Mouse (Mus musculus): ENCODE measurements around the gene Rpgrip1l. TPM values are rescaled to one million over a fixed set of nuclear protein-coding genes. Genes with fewer than 3 reads are reported as not detected.
A peak's percentile ranks its signal among the peaks of the same experiment; 100 is the strongest.

The Rpgrip1l gene
- polyA plus RNA-seq, 1 experiment from 2014 or later: 8.2 TPM

GRCm38 (mm10) chr8:91205897-91206296, 107.2 kb downstream of the Rpgrip1l start:
- H3K9me3 ChIP-seq (replicated peaks): no peaks in the 10 kb centered on the region
- H3K4me3 ChIP-seq: no peak overlapping the region
- no peaks in the 10 kb centered on the region for H3K27me3 ChIP-seq (replicated peaks)
- peaks cover 6% of the 10 kb centered on the region; the same call in 1 of the 2 replicates for H3K4me1 ChIP-seq (replicated peaks)
- H3K27ac ChIP-seq (ENCODE audit: poor library complexity, severe bottlenecking): no peak overlapping the region
- ATAC-seq (ENCODE audit: insufficient number of reproducible peaks, low FRiP score): no peak
- H3K9ac ChIP-seq: no peak overlapping the region
- no peak overlapping the region for H3K4me2 ChIP-seq
- no peaks in the 10 kb centered on the region for H3K36me3 ChIP-seq
- 59% methylated on average over 6 of the region's 6 CpGs for WGBS

DNA sequence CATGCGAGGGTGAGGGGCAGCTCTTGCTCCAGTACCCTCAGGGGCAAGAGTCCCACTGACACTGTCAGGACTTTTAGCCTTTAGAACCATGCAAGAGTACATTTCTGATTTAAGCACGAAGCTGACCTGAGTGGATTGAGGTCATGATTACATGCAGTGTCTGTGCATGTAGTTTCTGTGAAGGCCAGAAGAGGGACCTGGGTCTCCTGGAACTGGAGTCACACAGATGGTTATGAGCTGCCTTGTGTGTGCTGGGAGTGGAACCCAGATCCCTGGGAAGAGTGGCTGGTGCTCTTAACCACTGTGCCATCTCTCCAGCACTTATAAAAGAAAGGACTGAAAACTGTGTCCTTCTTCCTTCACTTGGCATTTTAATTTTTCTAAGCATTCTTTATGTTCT, 111.9 kb downstream of the Rpgrip1l start:
- ATAC-seq (ENCODE audit: insufficient number of reproducible peaks, low FRiP score): no peak
- no peaks in the 10 kb centered on the region for H3K27me3 ChIP-seq (replicated peaks)
- H3K27ac ChIP-seq (ENCODE audit: poor library complexity, severe bottlenecking): no peak overlapping the region
- 67% methylated on average over 2 of the region's 2 CpGs for WGBS
- peaks cover 17% of the 10 kb centered on the region for H3K4me1 ChIP-seq (replicated peaks)
- H3K4me2 ChIP-seq: no peak overlapping the region
- H3K4me3 ChIP-seq: no peak overlapping the region
- H3K36me3 ChIP-seq: no peaks in the 10 kb centered on the region
- no peak overlapping the region for H3K9ac ChIP-seq
- no peaks in the 10 kb centered on the region for H3K9me3 ChIP-seq (replicated peaks)

DNA sequence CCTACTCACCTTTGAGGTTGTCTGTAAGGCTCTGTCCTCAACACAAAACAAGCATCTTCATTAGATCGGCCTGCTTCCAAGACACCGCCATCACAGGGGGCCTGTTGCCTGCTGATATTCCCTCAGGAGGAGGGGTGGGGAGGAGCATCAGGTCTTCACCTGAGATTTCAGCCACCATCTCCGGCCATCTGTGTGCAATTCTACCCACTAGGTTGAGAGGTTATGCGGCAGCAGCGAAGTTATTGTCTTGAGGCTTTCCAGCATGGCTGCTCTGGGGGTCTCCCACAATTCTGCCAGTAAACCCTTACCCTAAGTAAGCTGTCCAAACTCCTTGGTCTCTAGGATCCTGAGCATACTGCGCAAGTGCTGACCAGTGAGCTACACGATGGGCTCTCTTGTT, 113.2 kb downstream of the Rpgrip1l start, which contains the start of gene Aktip:
Gene Aktip, minus strand, starts transcription at position 101 of the 400 bp plus-strand sequence.
- no peak for ATAC-seq (ENCODE audit: insufficient number of reproducible peaks, low FRiP score)
- Histone ChIP-seq H3K4me2 (no peak within 1 kb of the TSS), H3K4me3 (no peak within 1 kb of the TSS), H3K27me3 (replicated peaks) (0 out of 2 replicates have a peak, but pooled peaks cover 2% of the 10 kb centered on the region), H3K36me3 (no peaks in the 10 kb centered on the region), H3K4me1 (replicated peaks) (peaks cover 12% of the 10 kb centered on the region), H3K9ac (no peak within 1 kb of the TSS), H3K27ac (ENCODE audit: poor library complexity, severe bottlenecking) (no peak within 1 kb of the TSS), H3K9me3 (replicated peaks) (no peaks in the 10 kb centered on the region)
- 93% methylated on average over 7 of the region's 7 CpGs for WGBS

- H3K4me3 ChIP-seq: no peak overlapping the region
- H3K4me1 ChIP-seq (replicated peaks): peaks cover 12% of the 10 kb centered on the region
- H3K9ac ChIP-seq: no peak overlapping the region
- H3K27me3 ChIP-seq (replicated peaks): 0 out of 2 replicates have a peak, but pooled peaks cover 13% of the 10 kb centered on the region
- H3K36me3 ChIP-seq: no peaks in the 10 kb centered on the region
- no peaks in the 10 kb centered on the region for H3K9me3 ChIP-seq (replicated peaks)
- H3K27ac ChIP-seq (ENCODE audit: poor library complexity, severe bottlenecking): no peak overlapping the region
- 38% methylated on average over 3 of the region's 3 CpGs for WGBS
- no peak for ATAC-seq (ENCODE audit: insufficient number of reproducible peaks, low FRiP score)
- H3K4me2 ChIP-seq: no peak overlapping the region
Observed at GRCm38 (mm10) chr8:91198036-91198435, 115.0 kb downstream of the Rpgrip1l start.

- WGBS: 74% methylated on average over 5 of the region's 5 CpGs
- 0 out of 2 replicates have a peak, but pooled peaks cover 16% of the 10 kb centered on the region for H3K27me3 ChIP-seq (replicated peaks)
Observed at GRCm38 (mm10) chr8:91197233-91197632, 115.8 kb downstream of the Rpgrip1l start.

GRCm38 (mm10) chr8:91196661-91197060, 116.4 kb downstream of the Rpgrip1l start:
- H3K4me1 ChIP-seq (replicated peaks): peaks cover 12% of the 10 kb centered on the region
- 0 out of 2 replicates have a peak, but pooled peaks cover 16% of the 10 kb centered on the region for H3K27me3 ChIP-seq (replicated peaks)
- WGBS: 81% methylated on average over 12 of the region's 12 CpGs
- no peak overlapping the region for H3K9ac ChIP-seq
- H3K9me3 ChIP-seq (replicated peaks): no peaks in the 10 kb centered on the region
- no peak overlapping the region for H3K4me2 ChIP-seq
- no peaks in the 10 kb centered on the region for H3K36me3 ChIP-seq
- H3K4me3 ChIP-seq: no peak overlapping the region
- H3K27ac ChIP-seq (ENCODE audit: poor library complexity, severe bottlenecking): no peak overlapping the region
- ATAC-seq (ENCODE audit: insufficient number of reproducible peaks, low FRiP score): no peak

More at GRCm38 (mm10) chr8:91197233-91197632, 115.8 kb downstream of the Rpgrip1l start:
- peaks cover 12% of the 10 kb centered on the region for H3K4me1 ChIP-seq (replicated peaks)
- no peak overlapping the region for H3K27ac ChIP-seq (ENCODE audit: poor library complexity, severe bottlenecking)
- peak; percentile 59; the same call in 1 of the 2 replicates for ATAC-seq (ENCODE audit: insufficient number of reproducible peaks, low FRiP score)
- no peaks in the 10 kb centered on the region for H3K36me3 ChIP-seq
- H3K9ac ChIP-seq: no peak overlapping the region
- no peaks in the 10 kb centered on the region for H3K9me3 ChIP-seq (replicated peaks)
- no peak overlapping the region for H3K4me2 ChIP-seq
- H3K4me3 ChIP-seq: no peak overlapping the region

- no peak overlapping the region for H3K4me2 ChIP-seq
- no peak overlapping the region for H3K4me3 ChIP-seq
- 73% methylated on average over 2 of the region's 2 CpGs for WGBS
- H3K27ac ChIP-seq (ENCODE audit: poor library complexity, severe bottlenecking): no peak overlapping the region
- no peak for ATAC-seq (ENCODE audit: insufficient number of reproducible peaks, low FRiP score)
- no peaks in the 10 kb centered on the region for H3K9me3 ChIP-seq (replicated peaks)
- H3K36me3 ChIP-seq: no peaks in the 10 kb centered on the region
- H3K4me1 ChIP-seq (replicated peaks): peaks cover 16% of the 10 kb centered on the region
- H3K9ac ChIP-seq: no peak overlapping the region
- peaks cover 22% of the 10 kb centered on the region for H3K27me3 ChIP-seq (replicated peaks)
Observed at GRCm38 (mm10) chr8:91194081-91194480, 119.0 kb downstream of the Rpgrip1l start.

GRCm38 (mm10) chr8:91192941-91193340, 120.1 kb downstream of the Rpgrip1l start:
- Histone ChIP-seq H3K27ac (ENCODE audit: poor library complexity, severe bottlenecking) (no peak overlapping the region), H3K36me3 (no peaks in the 10 kb centered on the region), H3K9me3 (replicated peaks) (no peaks in the 10 kb centered on the region), H3K4me1 (replicated peaks) (peaks cover 13% of the 10 kb centered on the region), H3K4me3 (no peak overlapping the region), H3K27me3 (replicated peaks) (peaks cover 24% of the 10 kb centered on the region), H3K4me2 (no peak overlapping the region), H3K9ac (no peak overlapping the region)
- 69% methylated on average over 5 of the region's 5 CpGs for WGBS
- no peak for ATAC-seq (ENCODE audit: insufficient number of reproducible peaks, low FRiP score)

GRCm38 (mm10) chr8:91190816-91191340, 122.2 kb downstream of the Rpgrip1l start:
- ATAC-seq (ENCODE audit: insufficient number of reproducible peaks, low FRiP score): no peak
- Histone ChIP-seq H3K27me3 (replicated peaks) (peaks cover 24% of the 10 kb centered on the region), H3K36me3 (no peaks in the 10 kb centered on the region), H3K27ac (ENCODE audit: poor library complexity, severe bottlenecking) (no peak overlapping the region), H3K4me2 (peak overlapping the region; percentile 62), H3K9me3 (replicated peaks) (no peaks in the 10 kb centered on the region), H3K4me3 (peak overlapping the region; percentile 25), H3K4me1 (replicated peaks) (peaks cover 4% of the 10 kb centered on the region; the same call in 1 of the 2 replicates), H3K9ac (peak overlapping the region; percentile 46; the same call in 1 of the 2 replicates)
- WGBS: 8% methylated on average over 17 of the region's 17 CpGs

- H3K4me3 ChIP-seq: no peak overlapping the region
- ATAC-seq (ENCODE audit: insufficient number of reproducible peaks, low FRiP score): no peak
- 0 out of 2 replicates have a peak, but pooled peaks cover 3% of the 10 kb centered on the region for H3K9me3 ChIP-seq (replicated peaks)
- H3K27me3 ChIP-seq (replicated peaks): peaks cover 11% of the 10 kb centered on the region
- H3K36me3 ChIP-seq: no peaks in the 10 kb centered on the region
- 70% methylated on average over 10 of the region's 11 CpGs for WGBS
- H3K4me2 ChIP-seq: no peak overlapping the region
- no peak overlapping the region for H3K27ac ChIP-seq (ENCODE audit: poor library complexity, severe bottlenecking)
- H3K4me1 ChIP-seq (replicated peaks): peaks cover 4% of the 10 kb centered on the region; the same call in 1 of the 2 replicates
- H3K9ac ChIP-seq: no peak overlapping the region
Observed at GRCm38 (mm10) chr8:91188152-91188551, 124.9 kb downstream of the Rpgrip1l start.

DNA sequence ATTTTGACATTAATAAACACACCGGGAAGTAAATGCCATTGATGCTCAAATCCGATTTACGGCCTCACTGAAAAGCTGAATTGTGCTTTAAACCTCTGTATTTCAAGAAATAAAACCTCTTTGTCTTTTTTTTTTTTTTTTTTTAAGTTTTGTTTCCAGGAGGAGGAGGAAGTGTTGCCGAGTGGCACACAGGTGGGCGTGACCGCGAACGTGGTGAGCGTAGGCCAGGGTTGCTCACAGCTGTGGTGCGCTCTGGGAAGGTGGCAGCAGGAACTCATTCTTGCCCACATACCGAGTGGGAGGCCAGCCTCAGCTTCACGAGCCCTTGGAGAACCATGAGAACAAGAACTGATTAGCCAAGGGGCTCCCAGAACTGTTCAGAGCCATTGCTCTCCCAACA, 126.7 kb downstream of the Rpgrip1l start:
- Histone ChIP-seq H3K9ac (no peak overlapping the region), H3K4me2 (no peak overlapping the region), H3K27me3 (replicated peaks) (peaks cover 8% of the 10 kb centered on the region), H3K4me3 (no peak overlapping the region), H3K36me3 (no peaks in the 10 kb centered on the region), H3K9me3 (replicated peaks) (0 out of 2 replicates have a peak, but pooled peaks cover 3% of the 10 kb centered on the region), H3K27ac (ENCODE audit: poor library complexity, severe bottlenecking) (no peak overlapping the region), H3K4me1 (replicated peaks) (peaks cover 4% of the 10 kb centered on the region; the same call in 1 of the 2 replicates)
- 78% methylated on average over 12 of the region's 12 CpGs for WGBS
- ATAC-seq (ENCODE audit: insufficient number of reproducible peaks, low FRiP score): no peak

- 33% methylated on average over 1 of the region's 1 CpGs for WGBS
Observed at GRCm38 (mm10) chr8:91177708-91178107, 135.4 kb downstream of the Rpgrip1l start.

More at GRCm38 (mm10) chr8:91177708-91178107, 135.4 kb downstream of the Rpgrip1l start:
- Histone ChIP-seq H3K9ac (no peak overlapping the region), H3K4me3 (no peak overlapping the region), H3K4me1 (replicated peaks) (no peaks in the 10 kb centered on the region), H3K4me2 (no peak overlapping the region), H3K27me3 (replicated peaks) (no peaks in the 10 kb centered on the region), H3K27ac (ENCODE audit: poor library complexity, severe bottlenecking) (no peak overlapping the region), H3K36me3 (no peaks in the 10 kb centered on the region), H3K9me3 (replicated peaks) (no peaks in the 10 kb centered on the region)
- ATAC-seq (ENCODE audit: insufficient number of reproducible peaks, low FRiP score): no peak

Measured in heart, embryonic 12.5 days (tissue).